Mouse (Mus musculus) kidney, adult 18-20 months (tissue): ENCODE results near the gene Dap.

ENCODE experiments used
- DNase-seq: peaks from one replicate; pipeline ENCODE4 v3.0.0; 2021

The Dap gene

GRCm38 (mm10) chr15:31265404-31265803, 41.3 kb downstream of the Dap start:
- DNase-seq, result no peak

DNA sequence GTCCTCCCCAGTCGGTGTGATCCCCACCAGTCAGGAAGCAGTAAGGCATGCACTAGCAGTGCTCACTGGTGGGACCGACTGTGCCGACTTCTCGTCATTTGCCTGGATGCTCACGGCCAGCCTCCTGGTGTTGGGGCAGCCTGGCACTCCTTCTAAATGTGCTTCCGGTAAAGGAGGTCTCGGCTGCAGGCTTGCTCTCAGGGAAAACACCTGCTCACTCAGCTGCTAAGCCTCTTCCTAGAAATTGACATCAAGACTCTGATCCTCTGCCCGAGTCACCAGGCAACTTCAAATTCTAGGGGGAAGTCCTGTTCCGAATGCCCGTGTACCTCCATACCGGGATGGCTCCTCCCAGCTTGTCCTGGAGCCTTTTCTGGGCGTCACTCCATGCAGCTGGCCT, 41.7 kb downstream of the Dap start:
- no peak for DNase-seq

GRCm38 (mm10) chr15:31268148-31268547, 44.0 kb downstream of the Dap start:
- no peak for DNase-seq

GRCm38 (mm10) chr15:31269558-31269957, 45.4 kb downstream of the Dap start:
- DNase-seq, result no peak

DNA sequence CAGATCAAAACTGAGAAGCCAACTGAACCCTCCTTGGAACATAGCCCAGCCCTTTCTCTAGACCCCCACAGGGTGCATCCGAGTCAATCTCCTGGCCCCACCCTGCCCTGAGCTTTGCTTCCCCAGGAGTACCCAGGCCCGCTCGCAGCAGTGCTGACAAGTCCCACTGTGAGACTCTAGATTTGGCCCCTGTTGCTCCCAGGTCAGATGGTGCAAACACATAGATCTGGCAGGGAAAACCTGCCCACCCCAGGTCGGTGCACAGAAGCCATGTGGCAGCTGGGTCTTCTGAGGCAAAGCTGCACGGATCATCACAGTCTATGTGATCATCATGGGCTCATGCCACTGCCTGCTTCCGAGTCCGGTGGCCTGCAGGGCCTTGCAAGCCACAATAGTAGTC, 48.6 kb downstream of the Dap start:
- DNase-seq, result no peak

DNA sequence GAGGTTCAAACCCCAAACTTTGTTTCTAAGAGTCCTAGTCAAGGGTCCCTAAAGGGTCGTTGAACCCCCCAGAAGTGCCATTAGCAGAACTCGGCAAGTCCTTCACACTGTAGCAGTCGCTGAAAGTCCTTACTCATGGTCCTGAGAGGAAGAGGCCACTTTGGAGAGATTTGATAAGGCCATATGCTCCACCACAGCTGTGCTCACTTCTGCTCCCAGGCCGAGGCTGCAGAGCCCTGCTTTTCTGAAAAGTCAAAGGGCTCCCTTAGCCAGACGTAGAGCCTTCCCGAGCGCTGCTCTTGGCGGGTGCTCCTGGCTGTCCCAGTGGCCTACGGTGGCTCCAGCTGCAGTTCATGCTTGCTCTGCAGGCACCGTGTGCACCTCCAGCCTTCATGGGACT, 49.4 kb downstream of the Dap start:
- DNase-seq, result no peak

DNA sequence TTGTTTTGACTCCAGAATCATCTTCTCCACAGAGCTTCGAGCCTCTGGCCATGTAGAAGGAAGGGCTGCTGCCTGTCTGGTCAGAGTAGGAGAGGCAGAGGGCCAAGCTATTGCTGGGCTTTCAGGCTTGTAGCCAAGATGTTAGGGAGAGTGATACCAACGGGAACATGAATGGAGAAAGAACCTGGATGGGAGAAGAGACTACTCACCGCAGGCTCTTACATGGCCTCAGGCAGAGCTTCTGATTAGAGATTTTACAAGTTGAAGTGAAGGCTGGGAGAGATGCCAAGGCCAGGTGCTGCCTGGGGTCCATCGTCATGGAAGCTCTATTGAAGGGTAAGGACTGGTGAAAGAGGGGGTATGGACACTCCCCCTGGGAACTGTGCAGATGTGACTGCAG, 54.0 kb downstream of the Dap start:
- DNase-seq, result no peak

DNA sequence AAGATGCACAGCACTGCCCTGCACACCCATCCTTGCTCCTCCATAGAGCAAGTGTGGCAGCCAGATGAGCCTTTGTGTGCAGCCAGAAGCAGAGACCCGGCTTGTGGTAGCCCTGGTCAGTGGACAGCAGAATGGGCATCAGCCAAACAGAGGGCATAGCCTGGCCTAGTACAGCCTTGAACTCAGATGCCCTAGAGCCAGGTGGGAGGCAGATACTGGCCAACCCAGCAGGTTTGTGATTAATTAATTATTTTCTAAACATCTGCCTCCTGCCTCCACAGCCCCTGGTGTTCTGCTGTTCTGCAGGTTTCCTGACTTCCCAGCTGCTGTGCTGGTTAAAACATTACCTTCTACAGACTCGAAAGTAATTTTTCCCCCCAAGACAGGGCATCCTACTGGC, 55.0 kb downstream of the Dap start:
- DNase-seq, result no peak

DNA sequence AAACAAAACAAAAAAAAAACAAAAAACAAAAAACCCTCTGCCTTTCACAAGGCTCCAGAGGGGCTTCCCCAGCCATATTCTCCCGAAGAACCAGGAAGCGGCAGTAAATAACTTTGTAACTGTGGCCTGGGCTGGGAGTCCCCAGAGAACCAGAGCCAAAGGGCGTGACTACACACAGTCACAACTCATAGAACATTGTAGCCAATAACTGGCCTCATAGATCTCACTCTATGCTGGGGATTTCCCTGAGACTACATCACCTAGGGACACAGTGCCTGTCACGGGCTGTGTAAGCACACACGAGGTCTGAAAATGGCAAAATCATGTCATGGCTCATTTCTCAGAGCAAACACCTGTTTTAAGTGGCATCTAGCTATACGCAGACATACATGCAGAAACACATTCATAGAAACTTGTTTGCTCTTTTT, 55.5 kb downstream of the Dap start:
- DNase-seq, result no peak

- DNase-seq, result no peak
These were observed 55.9 kb downstream of the Dap start for GRCm38 (mm10) chr15:31280059-31280458.

DNA sequence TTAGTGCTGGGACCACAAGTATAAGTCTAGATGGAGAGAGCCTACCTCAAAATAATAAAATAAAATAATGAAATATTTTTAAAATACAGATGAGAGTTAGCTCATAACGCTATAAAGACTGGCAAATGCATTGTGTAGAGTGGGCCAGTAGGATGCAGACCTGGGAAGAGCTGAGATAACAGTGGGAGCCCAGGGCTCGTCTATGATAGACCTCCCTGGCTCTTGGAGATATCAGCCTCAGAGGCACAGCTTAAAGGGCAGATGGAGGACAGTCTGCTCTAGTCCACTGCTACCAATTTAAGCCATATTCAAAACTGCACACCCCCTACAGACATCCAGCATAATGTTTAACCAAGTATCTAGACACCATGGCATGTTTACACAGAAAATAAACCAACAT, 56.6 kb downstream of the Dap start:
- no peak for DNase-seq

DNA sequence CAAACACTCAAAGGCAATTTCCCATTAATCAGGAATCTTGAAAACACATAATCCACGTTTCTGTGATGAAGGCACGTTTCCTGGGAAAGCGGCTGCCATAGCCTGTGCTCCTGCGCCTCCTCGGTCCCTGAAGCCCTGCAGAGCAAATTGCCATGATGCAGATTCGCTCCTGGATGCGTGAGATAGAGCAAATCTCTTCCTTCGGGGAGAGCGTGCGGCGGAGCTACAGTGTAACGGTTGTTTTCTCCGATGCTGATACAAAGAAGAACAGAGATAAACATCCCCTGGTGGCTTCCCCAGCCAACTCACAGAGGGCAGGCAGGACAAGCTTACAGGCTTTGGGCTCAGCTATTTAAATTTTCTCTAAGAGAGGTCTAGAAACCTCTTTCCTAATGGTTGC, 57.7 kb downstream of the Dap start:
- no peak for DNase-seq

DNA sequence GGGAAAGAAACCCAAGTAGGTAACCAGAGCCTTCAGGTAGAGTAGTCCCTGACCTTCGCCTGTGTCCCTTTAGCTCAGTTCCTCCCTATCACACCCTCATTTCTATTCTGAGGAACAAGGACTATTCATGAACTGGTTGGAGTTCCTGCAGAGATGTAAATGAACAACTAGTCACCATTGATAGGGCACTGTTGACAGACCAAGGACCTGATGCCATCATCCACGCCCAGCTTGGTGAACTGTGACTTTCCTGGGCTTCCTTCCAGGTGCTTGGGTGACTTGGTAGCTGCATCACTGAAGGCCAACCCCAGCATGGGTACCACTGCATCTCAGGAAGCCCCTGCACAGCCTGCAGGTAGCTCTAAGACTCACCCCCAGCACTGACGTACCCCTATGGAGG, 58.2 kb downstream of the Dap start:
- DNase-seq, result no peak

DNA sequence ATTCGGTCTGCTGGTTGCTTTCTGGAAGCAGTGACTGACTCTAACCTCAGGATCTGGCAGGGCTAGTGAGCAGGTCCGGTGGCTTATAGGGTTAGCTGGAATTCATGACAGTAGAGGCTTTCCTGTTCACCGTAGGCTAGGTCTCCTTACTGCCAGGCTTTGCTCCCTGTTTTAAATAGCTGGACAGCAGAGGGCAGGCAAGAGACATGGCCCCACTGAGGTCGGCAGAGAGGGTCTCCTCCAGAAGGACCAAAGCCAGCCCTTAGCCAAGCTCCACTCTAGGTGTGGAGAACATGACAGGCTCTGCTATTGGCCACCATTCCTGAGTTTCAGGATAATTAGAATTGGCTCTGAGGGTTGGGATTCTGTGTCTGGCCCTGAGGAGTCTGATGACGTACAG, 60.0 kb downstream of the Dap start:
- DNase-seq, result no peak

GRCm38 (mm10) chr15:31284922-31285631, 61.0 kb downstream of the Dap start:
- no peak for DNase-seq

- DNase-seq, result no peak
These were observed 61.6 kb downstream of the Dap start for GRCm38 (mm10) chr15:31285695-31286094.

DNA sequence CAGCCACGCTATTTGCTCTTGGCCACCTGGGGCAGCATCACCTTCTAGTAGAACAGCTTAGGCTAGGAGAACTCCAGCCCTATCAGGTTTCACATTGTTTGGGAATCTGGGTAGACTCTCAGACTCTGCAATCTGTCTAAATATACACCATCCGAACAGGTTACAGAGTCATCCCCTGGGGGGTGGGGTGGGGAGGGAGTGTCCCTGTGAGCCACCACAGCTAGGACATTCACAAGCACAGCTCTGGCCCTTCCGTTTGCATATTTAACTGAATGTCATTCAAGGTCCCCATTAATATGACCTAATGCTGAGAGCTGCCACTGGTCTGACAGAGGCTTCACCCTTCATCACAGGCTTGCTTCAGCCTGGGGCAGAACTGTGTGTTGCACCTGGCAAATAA, 68.5 kb downstream of the Dap start:
- no peak for DNase-seq

- no peak for DNase-seq
These were observed 70.2 kb downstream of the Dap start for GRCm38 (mm10) chr15:31294311-31294710.

GRCm38 (mm10) chr15:31296882-31297776, 73.0 kb downstream of the Dap start:
- DNase-seq, result no peak

- DNase-seq, result no peak
These were observed 73.6 kb downstream of the Dap start for GRCm38 (mm10) chr15:31297777-31298137.

GRCm38 (mm10) chr15:31299258-31299917, 75.3 kb downstream of the Dap start:
- DNase-seq, result no peak

- DNase-seq, result no peak
These were observed 78.3 kb downstream of the Dap start for GRCm38 (mm10) chr15:31302293-31302990.

- DNase-seq, result no peak
These were observed 80.2 kb downstream of the Dap start for GRCm38 (mm10) chr15:31304302-31304701.
